Mouse (Mus musculus) splenic B cell, adult 2 months (primary cell): ENCODE data around the gene Plcg1.

Source experiments
- DNase-seq: peaks from one replicate; pipeline ENCODE4 v3.0.0-alpha.2; 2011; ENCODE audit warnings: low read depth, low spot score
- H3K27me3 ChIP-seq: 2 replicates; pipeline ENCODE4 v1.6.1; 2012; ENCODE audit warnings: mild to moderate bottlenecking, low read length, moderate library complexity, mixed read lengths; ENCODE audit not compliant: control insufficient read depth, poor library complexity, insufficient read depth, severe bottlenecking
- H3K36me3 ChIP-seq: 2 replicates; pipeline ENCODE4 v1.6.1; 2012; ENCODE audit warnings: mild to moderate bottlenecking, low read length, moderate library complexity, mixed read lengths; ENCODE audit not compliant: control insufficient read depth, poor library complexity, insufficient read depth, severe bottlenecking

Gene Plcg1

DNA sequence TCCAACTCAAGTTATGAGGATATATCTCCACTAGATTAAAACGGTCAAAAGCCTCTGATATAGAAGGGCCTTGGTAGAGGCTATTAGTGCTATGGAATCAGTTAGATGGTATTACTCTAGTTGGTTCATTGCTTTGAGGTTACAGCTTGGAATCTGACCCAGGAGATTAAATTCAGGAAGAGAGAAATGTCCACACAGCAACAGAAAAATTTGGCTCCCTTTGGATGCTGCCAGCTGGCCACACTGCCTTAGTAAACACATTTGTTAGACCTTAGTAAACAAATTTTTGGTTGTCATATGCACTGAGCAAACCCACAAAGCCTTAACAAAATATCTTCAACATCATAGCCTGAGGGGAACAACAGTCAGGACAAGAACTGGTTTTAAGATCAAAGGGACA is 79.7 kb downstream of the Plcg1 start:
- DNase-seq, result no peak

More for the DNA sequence above, 79.7 kb downstream of the Plcg1 start:
- no peaks in the 10 kb centered on the region for H3K36me3 ChIP-seq
- no peaks in the 10 kb centered on the region for H3K27me3 ChIP-seq
